Mouse (Mus musculus) C2C12 (cell line): ENCODE data around the gene Pkp4.

Experiments
- CTCF ChIP-seq: IDR thresholded peaks from one replicate; pipeline ENCODE4 v1.5.1; 2011; ENCODE audit not compliant: control insufficient read depth, insufficient read depth, insufficient read length
- MAX ChIP-seq: IDR thresholded peaks from one replicate; pipeline ENCODE4 v1.6.1; 2011; ENCODE audit warnings: mild to moderate bottlenecking, control low read depth
- MYOD1 ChIP-seq: IDR thresholded peaks from one replicate; pipeline ENCODE4 v1.6.1; 2011; ENCODE audit warnings: low read depth; ENCODE audit not compliant: control insufficient read depth, insufficient read length
- MYOG ChIP-seq: IDR thresholded peaks from one replicate; pipeline ENCODE4 v1.6.1; 2011; ENCODE audit not compliant: control insufficient read depth, insufficient read length; ENCODE audit errors: extremely low read depth
- USF1 ChIP-seq: IDR thresholded peaks from one replicate; pipeline ENCODE4 v1.6.1; 2011; ENCODE audit warnings: low read depth, mild to moderate bottlenecking, control low read depth, moderate library complexity

GRCm38 (mm10) chr2:59212846-59213245, 52.2 kb downstream of the Pkp4 start:
- TF ChIP-seq CTCF = no peak
- no peak for TF ChIP-seq MYOD1
- no peak for TF ChIP-seq USF1
- TF ChIP-seq MAX = no peak
- no peak for TF ChIP-seq MYOG
